Mouse (Mus musculus) layer of hippocampus, adult 18-20 months (tissue): ENCODE measurements around the gene Rxra. TPM values are rescaled to one million over a fixed set of nuclear protein-coding genes. Genes with fewer than 3 reads are reported as not detected.

Source experiments
- DNase-seq, 2 experiments: peaks; one replicate each; pipeline ENCODE4 v3.0.0; 2022; ENCODE audit warnings: low spot score in 2 of 2
- long read RNA-seq: library from polyadenylated mRNA; stranded (forward); transcript quantifications from one replicate; pipeline ENCODE4 v2.0.0, GENCODE M21; 2021
- total RNA-seq, 2 experiments: library from RNA; stranded (reverse); gene quantifications; 2 replicates each; pipeline ENCODE4 v1.2.3; 2021

The Rxra gene
- 10 to 100 TPM; 31.0 to 35.1 TPM for total RNA-seq
- long read RNA-seq, full-length matches to known transcripts: 11 of 20 reads
- long read RNA-seq, partial matches to known transcripts: 2 of 20 reads
- long read RNA-seq, other reads (novel, unspliced or antisense): 7 of 20 reads

DNA sequence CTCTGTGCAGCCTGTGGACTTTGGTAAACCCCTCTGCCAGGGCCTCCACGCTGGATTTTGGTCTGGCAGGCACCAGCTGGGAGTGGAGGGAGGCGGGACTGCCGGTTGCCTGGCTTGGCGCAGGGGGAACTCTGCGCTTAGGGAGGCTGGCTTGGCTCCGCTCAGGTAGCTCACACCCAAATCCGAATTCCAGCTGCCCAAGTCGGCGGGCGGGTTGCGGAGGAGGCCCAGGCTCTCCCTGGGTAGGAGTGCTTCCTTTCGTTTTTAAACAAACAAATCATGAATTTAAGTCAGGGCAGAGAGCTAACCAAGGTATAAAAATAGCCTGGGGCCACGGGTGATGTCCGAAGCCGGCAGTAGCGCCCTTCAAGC lies at the start of gene Rxra:
Gene Rxra (plus strand): TSS at position 335 of the 372 bp plus-strand sequence.
- no peak for DNase-seq

DNA sequence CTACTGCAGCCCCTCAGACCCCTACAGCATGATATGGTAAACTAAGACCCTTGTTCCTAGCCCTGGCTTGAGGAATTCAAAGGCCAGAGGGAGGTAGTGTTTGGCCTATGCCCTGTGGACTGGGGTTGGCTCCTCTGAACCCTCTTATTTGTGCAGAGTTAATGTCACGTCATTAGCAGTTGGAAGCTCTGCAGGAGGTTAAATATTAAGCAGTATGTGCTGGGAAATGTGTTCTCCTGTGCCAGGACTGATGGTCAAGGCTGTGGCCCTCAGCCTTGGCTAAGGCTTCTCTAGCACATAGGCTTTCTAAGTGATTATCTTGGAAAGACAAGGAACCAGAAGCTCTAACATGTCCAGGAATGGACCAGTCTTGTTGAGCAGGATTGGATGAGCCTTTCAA lies 49.6 kb upstream of the Rxra start:
- no peak for DNase-seq

DNA sequence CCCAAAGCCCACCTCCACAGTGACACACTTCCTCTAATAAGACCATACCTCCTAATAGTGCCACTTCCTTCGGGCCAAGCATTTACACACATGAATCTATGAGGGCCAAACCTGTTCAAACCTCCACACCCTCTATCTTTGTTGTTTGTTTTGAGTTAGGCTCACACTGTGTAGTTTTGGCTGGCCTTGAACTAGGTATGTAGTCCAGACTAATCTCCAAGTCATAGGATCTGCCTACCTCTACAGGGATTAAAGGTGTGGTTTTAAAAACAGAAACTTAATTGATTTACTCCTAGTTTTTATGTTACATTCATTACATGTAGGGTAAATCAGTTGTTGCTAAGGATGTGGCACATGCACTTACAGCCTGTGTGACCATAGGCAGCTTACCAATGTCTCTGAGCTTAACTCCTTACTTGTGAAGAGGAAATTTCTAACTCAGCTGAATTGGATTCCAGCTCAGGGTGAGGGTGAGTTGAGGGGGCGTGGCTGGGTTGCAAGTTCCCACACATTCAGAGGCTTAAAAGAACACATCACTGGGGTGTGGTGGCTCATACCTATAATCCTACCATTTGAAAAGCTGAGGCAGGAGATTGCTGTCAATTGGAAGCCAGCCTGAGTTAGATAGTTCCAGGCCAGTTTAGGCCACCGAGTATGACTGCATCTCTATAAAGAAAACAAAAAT lies 45.5 kb upstream of the Rxra start:
- DNase-seq: no peak

DNA sequence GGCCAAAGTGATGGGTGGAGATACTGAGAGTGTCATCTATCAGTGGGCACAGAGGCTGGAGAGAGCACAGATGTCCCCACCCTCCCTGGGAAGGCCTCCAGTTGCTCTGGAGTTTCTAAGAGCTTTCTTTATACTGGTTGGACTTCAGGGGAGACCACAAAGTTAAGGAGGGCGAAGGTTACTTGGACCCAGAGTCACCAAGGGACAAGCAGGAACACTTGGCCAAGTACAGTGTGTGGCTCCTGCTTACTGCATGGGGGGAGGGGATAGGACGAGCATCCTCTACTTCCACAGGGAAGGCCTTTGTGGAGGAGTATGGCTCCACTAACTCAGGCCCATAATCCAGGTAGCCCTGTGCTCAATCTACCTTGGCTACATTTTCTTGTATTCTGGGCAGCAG lies 42.8 kb upstream of the Rxra start:
- no peak for DNase-seq

DNA sequence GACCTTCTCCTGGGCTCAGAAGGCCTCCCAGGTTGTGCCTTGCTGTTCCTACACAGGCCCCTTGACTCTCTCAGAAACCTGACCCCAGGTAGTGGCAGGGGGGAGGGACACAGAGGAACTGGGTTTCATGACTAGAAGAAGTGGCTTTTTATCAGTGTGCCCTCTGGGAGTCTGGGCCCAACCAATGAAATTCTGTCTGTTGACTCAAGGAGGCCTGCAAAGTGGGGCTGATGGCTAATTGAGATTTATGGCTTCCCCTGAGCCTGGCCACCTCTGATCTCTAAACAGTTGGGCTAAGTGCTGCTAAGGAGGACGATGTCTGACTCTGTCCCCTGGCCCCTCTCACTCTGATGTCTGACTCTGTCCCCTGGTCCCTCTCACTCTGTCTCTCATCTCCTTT lies 42.2 kb upstream of the Rxra start:
- DNase-seq: no peak

DNA sequence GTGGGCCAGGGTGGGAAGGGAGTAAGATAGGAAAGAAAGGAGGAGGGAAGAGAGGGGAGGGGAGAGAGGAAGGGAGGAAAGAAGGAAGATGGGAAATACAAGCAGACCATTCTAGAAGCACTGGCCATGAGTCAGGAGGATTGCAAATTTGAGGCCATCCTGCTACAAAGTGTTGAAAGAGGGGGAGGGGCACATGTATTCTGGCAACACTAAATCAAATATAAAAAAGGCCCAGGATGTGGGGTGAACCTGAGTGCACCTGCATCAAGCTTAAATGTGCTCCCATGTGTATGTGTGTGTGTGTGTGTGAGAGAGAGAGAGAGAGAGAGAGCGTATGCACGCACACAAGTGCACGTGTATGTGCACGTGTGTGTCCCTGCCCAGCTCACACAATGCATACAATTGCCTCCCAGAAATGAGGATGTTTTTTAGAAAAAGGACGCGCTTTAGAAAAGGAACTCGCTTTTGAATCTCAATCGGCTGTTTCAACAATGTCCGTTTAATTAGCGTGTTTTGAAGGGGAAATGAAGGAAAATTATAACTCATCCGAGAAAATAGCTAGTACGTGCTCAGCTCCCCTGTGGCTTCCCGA lies 41.0 kb upstream of the Rxra start:
- no peak for DNase-seq

DNA sequence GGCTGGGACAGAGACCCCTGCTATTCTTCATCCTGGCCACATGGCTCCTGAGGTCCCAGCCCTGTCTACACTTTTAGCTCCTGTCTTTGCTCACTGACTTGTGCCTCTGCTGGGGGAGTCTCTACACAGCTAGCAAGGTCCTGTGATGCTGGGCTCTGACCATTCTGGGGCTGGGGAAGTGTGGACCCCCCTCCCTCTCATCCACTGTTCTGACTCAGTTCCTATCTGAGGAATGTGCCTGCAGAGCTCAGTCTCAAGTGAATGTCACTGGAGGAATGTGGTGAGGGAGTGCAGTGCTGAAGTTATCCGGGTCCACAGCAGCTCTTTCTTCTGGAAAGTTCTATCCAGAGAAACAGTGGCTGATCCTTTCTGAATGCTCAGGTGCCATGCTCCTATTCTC lies 39.4 kb upstream of the Rxra start:
- no peak for DNase-seq

DNA sequence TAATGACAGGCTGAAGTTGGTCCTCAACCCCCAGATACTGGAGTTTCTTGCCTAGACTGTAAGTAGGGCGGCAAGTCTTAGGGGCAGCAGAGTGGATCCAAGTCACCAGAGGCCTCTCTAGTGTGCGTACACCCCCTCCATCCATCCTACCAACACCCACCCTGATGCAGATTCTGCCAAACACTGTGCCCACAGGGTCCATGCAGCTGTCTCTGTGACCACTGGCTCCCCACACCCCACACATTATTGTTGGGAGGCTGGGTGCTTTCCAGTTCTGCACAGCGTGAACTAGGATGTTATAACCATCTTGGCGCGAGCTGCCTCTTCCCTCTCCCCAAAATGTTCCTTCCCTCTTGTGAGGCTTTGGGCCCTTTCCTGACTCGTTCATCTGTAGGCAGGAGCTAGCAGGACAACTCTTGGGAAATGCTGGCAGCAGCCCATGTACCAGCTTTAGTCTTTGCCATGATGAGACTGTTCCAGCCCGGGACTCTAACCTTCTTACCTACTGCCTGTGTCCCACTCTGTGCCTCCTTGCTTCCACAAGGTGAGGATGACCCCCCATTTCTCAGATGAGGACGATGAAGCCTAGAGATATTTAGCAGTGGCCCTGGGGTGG lies 38.9 kb upstream of the Rxra start:
- peak in 1 of 2 experiments; percentile 14 for DNase-seq

DNA sequence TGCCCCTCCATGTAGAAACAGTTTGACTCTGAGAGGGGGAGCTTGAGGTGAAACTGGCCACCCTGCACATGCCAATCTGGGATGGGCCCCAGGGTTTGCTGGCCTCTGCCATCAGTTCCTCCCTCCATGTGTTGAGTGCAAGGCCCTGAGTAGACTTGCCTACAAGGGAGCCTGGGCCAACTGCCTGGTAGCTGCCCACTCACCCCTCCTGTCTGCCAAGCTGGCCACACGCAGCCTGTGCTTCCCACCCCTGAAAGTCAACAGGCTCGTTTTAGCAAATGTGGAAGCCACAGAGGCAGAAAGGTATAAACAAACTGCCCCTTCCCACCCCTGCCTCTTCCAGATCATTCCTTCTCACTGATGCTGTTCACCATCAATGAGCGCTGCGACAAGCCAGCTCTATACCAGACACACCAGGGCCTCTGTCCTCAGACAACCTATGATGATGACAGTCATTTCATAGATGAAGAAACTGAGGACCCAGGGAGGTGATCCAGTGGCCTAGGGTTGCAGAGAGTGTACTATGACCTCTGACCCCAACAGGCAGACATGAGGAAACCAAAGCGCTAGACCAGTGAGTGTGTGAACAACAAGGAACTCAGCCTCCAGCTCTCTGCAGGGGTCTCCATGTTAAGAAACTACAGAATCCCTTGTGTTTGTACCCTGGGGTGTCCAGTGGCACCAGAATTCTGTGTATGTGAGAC lies 36.5 kb upstream of the Rxra start:
- DNase-seq: peak; percentile 17 to 34

DNA sequence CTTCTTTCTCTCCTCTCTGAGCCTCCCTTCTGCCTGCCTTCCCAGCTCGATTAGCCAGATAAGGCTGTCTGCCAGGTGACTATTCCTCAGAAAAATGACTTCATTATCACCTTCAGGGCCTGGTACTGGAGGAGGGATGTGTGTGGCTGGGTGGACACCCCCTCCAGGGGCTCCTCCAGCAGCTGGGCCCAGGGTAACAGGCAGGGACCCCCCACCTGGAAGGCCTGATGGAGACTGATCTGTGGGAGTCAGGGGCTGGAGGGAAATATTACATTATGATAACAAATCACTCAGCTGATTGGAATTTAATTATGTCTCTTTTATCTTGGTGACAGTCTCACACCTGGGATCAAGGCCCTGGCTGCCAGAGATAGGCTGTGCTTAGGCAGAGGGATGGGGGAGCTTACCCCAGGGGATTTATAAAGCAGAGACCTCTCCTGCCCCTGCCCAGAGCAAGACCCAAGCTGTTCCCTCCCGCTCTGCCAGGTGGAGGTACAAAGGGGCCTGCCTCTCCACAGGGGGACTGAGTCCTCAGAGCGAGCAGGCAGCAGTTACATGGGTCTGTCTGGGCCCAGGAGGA lies 35.2 kb upstream of the Rxra start:
- no peak for DNase-seq

DNA sequence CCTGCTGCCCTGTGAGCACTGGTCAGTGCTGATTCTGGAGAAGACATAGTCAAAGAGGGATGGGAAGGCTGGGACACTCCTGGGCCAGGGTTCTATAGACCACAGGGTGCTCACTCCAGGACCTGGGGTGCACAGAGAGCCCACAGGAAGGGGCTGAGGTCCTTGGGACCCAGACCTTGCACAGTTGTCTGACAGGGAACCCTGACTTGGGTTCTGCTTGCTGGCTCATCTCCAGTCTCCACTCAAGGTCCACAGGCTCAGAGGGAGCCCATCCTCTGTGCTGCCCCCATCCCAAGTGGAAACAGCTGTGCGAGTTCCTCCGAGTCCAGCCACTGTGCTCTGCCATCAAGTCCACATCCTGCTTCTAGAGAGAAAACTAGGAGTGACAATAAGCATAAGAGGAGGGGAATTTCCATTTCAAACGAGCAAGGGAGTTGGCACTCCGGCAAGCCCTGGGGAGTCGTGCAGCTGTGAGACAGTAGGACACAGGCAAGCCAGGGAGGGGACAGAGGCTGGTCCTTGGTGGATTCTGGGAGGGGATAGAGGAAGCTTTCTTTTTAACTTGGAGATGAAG lies 31.6 kb upstream of the Rxra start:
- DNase-seq: no peak

DNA sequence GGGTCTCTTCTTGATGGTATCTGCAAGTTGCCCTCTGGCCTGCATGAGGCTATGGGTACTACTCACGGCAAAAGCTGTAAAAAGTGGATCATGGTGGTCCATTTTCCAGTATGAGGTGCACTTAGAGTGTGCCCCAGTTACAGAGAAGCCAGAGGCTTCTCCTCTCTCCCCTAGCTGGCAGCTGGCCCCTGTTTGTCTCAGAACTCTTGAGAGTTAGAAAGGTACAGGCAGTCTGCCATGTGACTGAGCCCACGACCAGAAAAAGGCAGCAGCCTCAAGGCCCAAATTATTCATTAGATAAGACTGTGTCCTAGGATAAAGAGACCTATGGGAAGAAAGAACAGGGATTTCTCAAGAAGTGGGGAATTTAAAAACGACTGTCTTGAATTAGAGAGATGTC lies 30.8 kb upstream of the Rxra start:
- DNase-seq: no peak

DNA sequence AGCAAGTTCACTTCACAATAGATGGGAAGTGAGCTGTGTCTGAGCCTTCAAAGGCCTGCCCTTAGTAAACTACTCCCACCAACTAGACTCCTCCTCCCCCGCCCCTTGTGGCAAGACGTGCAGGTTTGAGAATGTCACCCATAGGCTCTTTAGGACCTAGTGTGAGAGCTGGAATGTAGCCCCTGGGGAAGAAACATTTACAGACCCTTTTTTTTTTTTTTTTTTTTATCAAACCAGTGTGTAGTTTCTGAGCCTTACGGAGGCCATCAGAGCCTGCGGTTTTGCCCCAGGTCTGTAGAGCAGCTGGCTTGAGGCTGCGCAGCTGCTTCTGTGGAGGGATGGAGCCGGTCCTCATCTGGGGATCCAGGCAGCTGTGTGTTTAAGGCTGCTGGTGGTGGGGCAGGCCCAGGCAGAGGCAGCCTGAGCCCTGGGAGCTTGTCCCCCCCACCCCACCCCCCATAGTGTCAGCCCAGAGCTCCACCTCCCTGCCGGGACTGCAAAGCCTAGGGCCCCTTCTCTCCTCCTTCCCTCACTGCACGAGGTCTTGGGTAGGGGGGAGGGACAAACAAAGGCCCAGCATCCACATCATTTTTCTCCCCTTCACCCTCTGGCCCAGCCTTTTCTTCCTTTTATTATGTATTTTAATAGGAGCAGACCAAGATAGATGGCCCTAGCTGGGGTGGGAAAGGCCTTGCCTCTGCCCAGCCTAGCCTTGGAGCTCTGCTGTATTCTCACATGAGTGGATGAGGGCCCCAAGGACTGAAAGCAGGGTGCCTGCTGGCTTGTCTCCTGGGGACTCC lies 26.2 kb upstream of the Rxra start:
- no peak for DNase-seq

DNA sequence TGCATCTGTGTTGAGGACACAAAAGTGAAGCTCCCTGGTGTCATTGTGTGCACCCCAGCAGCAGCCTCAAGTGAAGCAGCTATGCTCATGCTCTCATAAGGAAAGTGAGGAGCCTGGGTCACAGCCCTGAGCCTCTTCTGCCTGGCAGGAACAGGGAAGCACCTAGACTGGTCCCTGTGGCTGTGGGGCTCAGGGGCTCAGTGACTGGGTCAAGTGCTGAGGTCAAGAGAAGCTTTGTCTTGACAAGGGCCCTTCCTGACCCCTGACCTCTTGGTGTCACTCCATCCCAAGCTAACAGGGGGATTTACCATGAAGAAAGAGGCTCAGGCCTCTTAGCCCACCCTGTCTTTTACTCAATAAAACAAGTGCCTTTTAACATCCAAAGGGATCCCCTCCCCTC lies 25.2 kb upstream of the Rxra start:
- DNase-seq: no peak

DNA sequence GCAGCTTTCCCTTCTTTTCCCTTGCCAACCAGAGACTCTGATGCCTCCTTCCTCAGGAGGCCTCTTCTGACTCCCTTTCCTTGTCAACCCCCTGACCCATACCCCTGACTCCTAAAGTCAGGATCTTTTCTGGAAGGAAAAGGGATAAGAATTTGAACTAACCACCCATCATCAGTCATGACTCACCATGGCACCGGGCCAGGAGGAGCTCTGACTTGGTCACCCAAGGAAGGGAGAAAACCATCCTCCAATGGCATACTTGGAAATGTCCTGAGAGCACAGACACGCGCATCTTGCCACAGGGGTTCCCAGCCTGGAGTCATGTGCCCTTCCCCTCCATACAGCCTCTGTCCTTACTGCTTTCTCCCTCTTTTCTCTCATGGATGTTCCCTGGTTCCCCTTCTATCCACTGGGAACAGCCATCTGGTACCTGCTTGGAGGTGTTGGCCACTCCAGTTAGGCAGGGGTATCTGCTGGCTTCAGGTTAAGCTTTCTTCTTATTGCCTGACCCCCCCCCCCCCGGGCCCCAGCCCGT lies 22.7 kb upstream of the Rxra start:
- DNase-seq: no peak

DNA sequence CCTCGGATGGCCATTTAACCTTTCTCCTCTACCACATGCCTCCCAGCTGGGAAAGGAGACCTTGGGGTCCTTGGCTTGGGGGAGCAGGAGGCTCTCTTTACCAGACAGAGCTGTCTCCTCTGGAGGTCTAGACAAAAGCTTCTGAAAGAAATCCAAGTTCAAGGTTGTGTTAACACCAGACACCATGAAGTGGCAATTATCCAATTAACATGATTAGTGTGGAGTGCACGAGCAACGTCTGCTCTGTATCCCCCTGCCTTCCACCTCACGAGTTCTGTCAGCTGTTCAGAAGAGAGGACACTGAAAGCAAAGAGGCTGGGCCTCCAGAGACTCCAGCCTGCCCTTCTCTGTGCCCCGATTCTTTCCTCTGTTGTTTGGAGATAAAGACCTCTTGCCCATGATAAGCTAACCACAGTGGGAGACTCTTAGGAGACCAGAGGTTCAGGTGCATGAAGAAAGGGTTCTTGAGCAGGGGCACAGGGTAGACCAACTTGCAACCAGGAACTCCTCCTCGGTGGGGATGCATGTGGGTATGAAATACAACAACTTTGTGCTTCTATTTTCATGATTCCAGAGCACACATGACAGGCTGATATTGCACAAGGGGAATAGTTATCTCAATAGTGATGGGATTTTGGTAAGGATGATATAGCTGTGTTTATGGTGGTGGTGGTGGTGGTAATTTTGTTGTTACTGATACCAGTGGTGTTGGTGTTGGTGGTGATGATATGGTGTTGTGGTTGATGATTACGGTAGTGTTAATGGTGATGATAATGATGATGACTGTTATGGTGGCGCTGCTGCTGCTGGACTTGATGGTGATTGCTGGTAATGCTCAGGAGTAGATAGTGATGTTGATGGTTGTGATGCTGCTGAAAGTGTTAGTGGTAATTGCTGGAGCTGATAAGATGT lies 21.7 kb upstream of the Rxra start:
- DNase-seq: no peak

DNA sequence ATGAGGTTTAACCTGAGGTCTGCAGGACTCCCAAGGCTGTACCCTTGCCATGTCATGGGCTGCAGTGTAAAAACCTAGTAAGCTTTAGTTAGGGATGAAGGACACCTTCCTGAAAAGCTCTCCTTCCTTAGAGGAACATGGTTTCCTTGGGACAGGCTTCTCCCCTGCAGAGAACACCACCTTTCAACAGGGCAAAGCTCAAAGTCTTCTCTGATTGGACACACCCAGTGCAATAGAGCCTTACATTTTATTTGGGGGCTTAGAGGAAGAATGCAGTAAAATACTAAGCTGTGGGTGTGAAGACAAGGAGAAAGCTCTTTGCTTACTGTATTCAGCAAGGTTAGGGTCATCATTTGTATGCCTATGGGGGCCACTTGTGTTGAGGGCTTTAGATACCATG lies 19.7 kb upstream of the Rxra start:
- no peak for DNase-seq

DNA sequence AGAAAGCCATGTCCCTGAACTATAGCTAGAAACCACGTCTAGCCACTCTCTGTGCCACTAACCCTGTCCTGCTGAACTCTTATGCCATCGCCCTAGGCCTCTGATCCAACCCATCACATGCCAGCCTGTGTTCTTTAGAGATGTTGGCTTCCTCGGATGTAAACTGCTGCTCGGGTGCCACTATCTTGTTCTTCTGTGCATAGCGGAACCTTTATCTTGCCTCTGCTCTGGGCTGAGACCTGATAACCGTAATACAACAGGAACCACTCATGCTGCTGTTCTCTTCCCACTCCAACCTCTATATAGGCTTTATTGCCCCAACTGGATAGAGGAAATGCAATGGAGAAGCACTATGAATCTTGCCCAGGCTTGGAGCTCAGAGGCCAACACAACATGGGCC lies 11.0 kb upstream of the Rxra start:
- DNase-seq: no peak

DNA sequence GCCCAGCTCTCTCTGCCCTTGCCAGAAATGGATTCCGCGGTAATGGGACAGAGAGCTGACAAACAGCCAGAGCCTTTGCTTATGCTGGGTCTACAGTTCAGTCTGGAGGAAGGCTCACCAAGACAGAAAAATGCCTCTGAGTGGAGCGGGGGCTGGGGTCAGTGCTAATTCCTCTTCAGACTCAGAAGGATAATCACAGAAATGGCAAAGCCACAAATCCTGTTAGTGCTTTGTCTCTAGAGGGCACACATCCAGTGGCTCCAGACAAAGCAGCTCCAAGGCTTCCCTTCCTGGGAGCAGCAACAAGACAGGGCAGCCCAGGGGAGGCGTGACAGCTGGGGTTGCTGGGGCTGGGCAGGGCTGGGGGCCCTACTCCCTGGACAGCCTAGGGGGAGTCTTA lies 9.5 kb upstream of the Rxra start:
- DNase-seq: no peak
